Mouse (Mus musculus) myocyte (in vitro differentiated cells): ENCODE measurements around the gene Ralgapa2.

ENCODE experiments used
- CEBPB ChIP-seq: IDR thresholded peaks from 2 replicates; pipeline ENCODE4 v1.6.1; 2011; ENCODE audit warnings: mild to moderate bottlenecking, moderate library complexity; ENCODE audit not compliant: poor library complexity, insufficient read depth, severe bottlenecking
- E2F4 ChIP-seq: IDR thresholded peaks from one replicate; pipeline ENCODE4 v1.6.1; 2011; ENCODE audit warnings: mild to moderate bottlenecking, control low read depth, moderate library complexity; ENCODE audit not compliant: insufficient read depth
- MAX ChIP-seq: IDR thresholded peaks from one replicate; pipeline ENCODE4 v1.6.1; 2011; ENCODE audit warnings: low read depth, mild to moderate bottlenecking, control low read depth
- MYOD1 ChIP-seq, 3 experiments: IDR thresholded peaks; one replicate each; pipeline ENCODE4 v1.6.1; 2011; ENCODE audit warnings: control low read depth in 2 of 3, low read depth in 2 of 3, mild to moderate bottlenecking in 2 of 3, moderate library complexity in 1 of 3; ENCODE audit not compliant: insufficient read length in 2 of 3, control insufficient read depth in 1 of 3
- MYOG ChIP-seq, 3 experiments: IDR thresholded peaks; one replicate each; pipeline ENCODE4 v1.6.1; 2011; ENCODE audit warnings: control low read depth in 2 of 3, low read depth in 2 of 3, mild to moderate bottlenecking in 2 of 3; ENCODE audit not compliant: insufficient read length in 2 of 3, control insufficient read depth in 1 of 3, insufficient read depth in 1 of 3
- POLR2A ChIP-seq: IDR thresholded peaks from one replicate; pipeline ENCODE4 v1.6.1; 2011; ENCODE audit warnings: low read depth, mild to moderate bottlenecking, control low read depth, moderate library complexity; ENCODE audit not compliant: insufficient read length
- POLR2AphosphoS2 ChIP-seq: IDR thresholded peaks from one replicate; pipeline ENCODE4 v1.6.1; 2011; ENCODE audit warnings: low read depth, control low read depth; ENCODE audit not compliant: insufficient read length
- REST ChIP-seq: IDR thresholded peaks from one replicate; pipeline ENCODE4 v1.6.1; 2011; ENCODE audit warnings: mild to moderate bottlenecking, control low read depth, moderate library complexity; ENCODE audit not compliant: insufficient read depth, insufficient read length
- SRF ChIP-seq: IDR thresholded peaks from one replicate; pipeline ENCODE4 v1.6.1; 2011; ENCODE audit warnings: low read depth; ENCODE audit not compliant: control insufficient read depth, insufficient read length
- TCF12 ChIP-seq: IDR thresholded peaks from one replicate; pipeline ENCODE4 v1.6.1; 2011; ENCODE audit warnings: mild to moderate bottlenecking, control low read depth; ENCODE audit not compliant: poor library complexity, insufficient read depth, severe bottlenecking
- TCF3 ChIP-seq: IDR thresholded peaks from one replicate; pipeline ENCODE4 v1.6.1; 2011; ENCODE audit warnings: low read depth, control low read depth; ENCODE audit not compliant: insufficient read length
- USF1 ChIP-seq: IDR thresholded peaks from one replicate; pipeline ENCODE4 v1.6.1; 2011; ENCODE audit warnings: low read depth, mild to moderate bottlenecking, control low read depth, moderate library complexity

DNA sequence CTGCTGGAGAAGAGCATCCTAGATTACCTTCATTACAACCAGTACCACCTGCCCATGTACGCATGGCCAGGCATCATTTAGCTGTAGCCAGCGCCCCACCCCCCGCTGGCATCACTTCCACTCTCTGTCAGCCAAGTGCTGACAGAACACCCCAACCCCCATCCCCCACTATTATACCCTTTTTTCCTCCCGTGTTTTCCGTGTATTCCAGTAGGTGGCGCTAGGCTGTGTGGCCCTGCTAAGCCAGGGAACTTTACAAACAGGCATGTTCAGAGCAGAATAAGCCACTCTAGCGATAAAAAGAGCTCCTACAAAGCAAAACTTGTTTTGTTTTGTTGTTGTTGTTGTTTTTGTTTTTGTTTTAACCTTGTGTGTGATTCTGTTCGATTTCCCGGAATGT is 297.4 kb downstream of the Ralgapa2 start:
- TF ChIP-seq CEBPB (no peak), POLR2A (no peak), POLR2AphosphoS2 (no peak), TCF12 (no peak), USF1 (no peak), MAX (no peak), E2F4 (no peak), MYOD1 (IDR thresholded peaks at IDR 0.05; ENCODE audit: control insufficient read depth in 1 of 3, insufficient read length in 2 of 3, low read depth in 2 of 3) (no peak), MYOG (IDR thresholded peaks at IDR 0.05; ENCODE audit: control insufficient read depth in 1 of 3, insufficient read depth in 1 of 3, insufficient read length in 2 of 3, low read depth in 2 of 3) (no peak), SRF (no peak), TCF3 (no peak), REST (no peak)
